Comparison of ENCODE assay signal across 11 mouse cellular contexts in the genomic region with DNA sequence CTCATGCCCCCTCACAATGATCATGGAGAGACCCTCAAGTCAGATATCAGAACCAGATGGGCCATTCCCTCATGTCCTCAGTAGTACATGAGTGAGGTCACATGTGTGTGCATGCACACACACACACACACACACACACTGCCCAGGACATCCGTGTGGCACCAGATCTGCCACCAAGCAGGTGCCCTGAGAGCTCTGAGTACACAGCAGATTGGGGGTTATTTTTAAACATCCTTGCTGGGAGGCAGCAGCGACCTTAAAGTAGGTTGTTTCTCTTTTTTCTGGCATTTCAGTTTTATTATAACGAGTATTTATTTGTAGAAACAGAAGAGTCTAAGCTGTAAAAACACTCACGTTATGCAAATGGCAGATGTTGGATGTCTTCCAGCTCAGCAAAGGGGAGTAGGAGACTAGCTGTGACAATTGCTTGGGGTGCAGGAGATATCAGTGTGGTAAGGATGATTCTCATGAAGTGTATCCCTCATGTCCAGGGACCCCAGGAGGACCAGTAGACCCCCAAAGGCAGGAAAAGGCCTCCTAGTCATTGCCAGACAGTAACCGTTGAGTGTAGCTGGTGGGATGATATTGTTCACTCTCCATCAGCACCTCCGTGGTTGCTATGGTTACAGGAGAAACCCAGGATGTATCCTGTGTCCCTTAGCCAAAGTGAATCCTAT. TPM values are rescaled to one million over a fixed set of nuclear protein-coding genes. Genes with fewer than 3 reads are reported as not detected.
DNase-seq lines count a peak whose midpoint lies in the region; ATAC-seq lines count a peak whose summit lies in the region.
"Had no signal": no experiment of that assay in that cellular context is flagged by ENCODE, and none has a peak within 500 bp of the region (broad histone marks: within the 10 kb centered on the region; RNA-seq: fewer than 3 reads in every experiment).

No protein-coding gene starts in this region.

- H3K36me3 ChIP-seq in midbrain, embryonic 16.5 days (ENCODE audit: control insufficient read depth, insufficient read depth, low read length) = no peaks in the 10 kb centered on the region
- no peaks in the 10 kb centered on the region for H3K36me3 ChIP-seq in midbrain, embryonic 13.5 days
- H3K36me3 ChIP-seq: heart, embryonic 10.5 days; lung, embryonic 15.5 days had no signal

- H3K27me3 ChIP-seq in midbrain, embryonic 16.5 days (ENCODE audit: control insufficient read depth, insufficient read depth, low read depth, low read length) = no peaks in the 10 kb centered on the region
- H3K27me3 ChIP-seq in midbrain, embryonic 13.5 days = no peaks in the 10 kb centered on the region
- H3K27me3 ChIP-seq: lung, embryonic 15.5 days had no signal

- DNase-seq in frontal cortex, postnatal 14 days (ENCODE audit: low spot score in 2 of 2) = peak; percentile 46 to 52
- peak; percentile 71 to 87 for DNase-seq in left cerebral cortex, postnatal 14 days (ENCODE audit: low spot score in 2 of 2)
- DNase-seq in heart, postnatal 10 days = no peak
- no peak for DNase-seq in urinary bladder, postnatal 14 days (ENCODE audit: low spot score)
- DNase-seq: thymus, adult 18-20 months had no signal

- 51% methylated on average over 6 of the region's 6 CpGs for WGBS in midbrain, embryonic 16.5 days
- WGBS in midbrain, embryonic 13.5 days = 66% methylated on average over 6 of the region's 6 CpGs

- H3K4me3 ChIP-seq in midbrain, embryonic 16.5 days (ENCODE audit: low read depth, low read length) = no peak overlapping the region
- no peak overlapping the region for H3K4me3 ChIP-seq in midbrain, embryonic 13.5 days (replicated peaks)
- H3K4me3 ChIP-seq: erythroblast, embryonic 14.5 days; heart, embryonic 10.5 days; lung, embryonic 15.5 days had no signal

- H3K27ac ChIP-seq in midbrain, embryonic 16.5 days (ENCODE audit: low read length) = no peak overlapping the region; the same call in 1 of the 2 replicates
- no peak overlapping the region for H3K27ac ChIP-seq in midbrain, embryonic 13.5 days
- H3K27ac ChIP-seq: heart, embryonic 10.5 days; lung, embryonic 15.5 days had no signal

- peaks cover 3% of the 10 kb centered on the region; the same call in 1 of the 2 replicates for H3K4me1 ChIP-seq in midbrain, embryonic 16.5 days (ENCODE audit: control insufficient read depth, insufficient read depth, low read length)
- no peaks in the 10 kb centered on the region; the same call in 1 of the 2 replicates for H3K4me1 ChIP-seq in midbrain, embryonic 13.5 days (replicated peaks)
- H3K4me1 ChIP-seq: heart, embryonic 10.5 days; lung, embryonic 15.5 days had no signal

- H3K4me2 ChIP-seq in midbrain, embryonic 16.5 days (ENCODE audit: low read length) = no peak overlapping the region
- no peak overlapping the region for H3K4me2 ChIP-seq in midbrain, embryonic 13.5 days (replicated peaks)
- H3K4me2 ChIP-seq: lung, embryonic 15.5 days had no signal

- H3K9ac ChIP-seq in midbrain, embryonic 16.5 days (ENCODE audit: low read depth, low read length) = no peak overlapping the region
- H3K9ac ChIP-seq in midbrain, embryonic 13.5 days (replicated peaks) = no peak overlapping the region
- H3K9ac ChIP-seq: lung, embryonic 15.5 days had no signal

- intact Hi-C loops in left cerebral cortex, postnatal 14 days (cut with DNase I) = loop anchor here (5.0 kb wide), 1 partner anchor 43 kb away; no protein-coding TSS in a partner anchor
- intact Hi-C loops in heart, postnatal 10 days (cut with DNase I) = no loop called here

- H3K9me3 ChIP-seq in midbrain, embryonic 16.5 days (replicated peaks; ENCODE audit: control insufficient read depth, low read length, poor library complexity, severe bottlenecking) = no peaks in the 10 kb centered on the region
- no peaks in the 10 kb centered on the region for H3K9me3 ChIP-seq in midbrain, embryonic 13.5 days
- H3K9me3 ChIP-seq: heart, embryonic 10.5 days; lung, embryonic 15.5 days had no signal

- peak; percentile 72; the same call in 1 of the 2 replicates for ATAC-seq in midbrain, embryonic 16.5 days
- no peak for ATAC-seq in midbrain, embryonic 13.5 days
- no peak for ATAC-seq in megakaryocyte progenitor cell, adult 5-6 weeks (replicated peaks; ENCODE audit: poor library complexity)

RNA-seq across cellular contexts. Expression of a gene that starts 40.7 kb away (rescaled TPM):
- polyA plus RNA-seq in midbrain, embryonic 16.5 days (2015; fragmentation: Nextera tagmentation; extraction: Ambion mirVana) = 32.0 and 36.8 TPM in 2 replicates
- 6.7 and 6.8 TPM in 2 replicates for polyA plus RNA-seq in midbrain, embryonic 13.5 days (2015; fragmentation: Nextera tagmentation; extraction: Ambion mirVana)
- total RNA-seq in left cerebral cortex, postnatal 14 days (2021) = 10 to 100 TPM; 41.5 to 50.8 TPM
- total RNA-seq in heart, postnatal 10 days (2021) = not detected
- not detected in 2 replicates for total RNA-seq in megakaryocyte progenitor cell, adult 5-6 weeks (2015)
- not detected in 2 replicates for total RNA-seq in megakaryocyte progenitor cell, adult 5-6 weeks (2017)
- polyA plus RNA-seq: erythroblast, embryonic 14.5 days; lung, embryonic 15.5 days had no signal

Comparison
In these comparisons a context has a peak if more than half of its experiments do, and no peak if none do; other contexts are left out.
1. DNase-seq: peak in frontal cortex, postnatal 14 days (2 of 2) and left cerebral cortex, postnatal 14 days (2 of 2); none in heart, postnatal 10 days (0 of 2) and urinary bladder, postnatal 14 days (single experiment).
2. RNA of a gene that starts 40.7 kb away (total RNA-seq): 41.5 to 50.8 TPM in left cerebral cortex, postnatal 14 days; not detected in heart, postnatal 10 days and not detected in megakaryocyte progenitor cell, adult 5-6 weeks; every median in the first group is over 10 times any median in the second.